Mouse (Mus musculus) embryonic facial prominence, embryonic 13.5 days (tissue): ENCODE results near the gene Abhd13. TPM values are rescaled to one million over a fixed set of nuclear protein-coding genes. Genes with fewer than 3 reads are reported as not detected.

Experiments
- ATAC-seq: fragments of 200-750 bp; cut with Nextera tagmentation; 2 replicates; pipeline ENCODE4 v1.8.0; 2017; ENCODE audit warnings: low read depth; ENCODE audit not compliant: insufficient number of reproducible peaks, insufficient read depth, low FRiP score, low TSS enrichment
- H3K27ac ChIP-seq: fragments of 300-500 bp; sonication (generic); 2 replicates; pipeline ENCODE4 v1.5.1; 2015; ENCODE audit warnings: moderate library complexity, mild to moderate bottlenecking, inconsistent platforms
- H3K27me3 ChIP-seq: fragments of 300-500 bp; sonication (generic); 2 replicates; pipeline ENCODE4 v1.6.1; 2015; ENCODE audit warnings: mild to moderate bottlenecking, inconsistent platforms
- H3K36me3 ChIP-seq: fragments of 300-500 bp; sonication (generic); 2 replicates; pipeline ENCODE4 v1.6.1; 2015; ENCODE audit warnings: mild to moderate bottlenecking, inconsistent platforms
- H3K4me1 ChIP-seq: fragments of 300-500 bp; sonication (generic); 2 replicates; pipeline ENCODE4 v1.6.1; 2015; ENCODE audit warnings: inconsistent platforms
- H3K4me2 ChIP-seq: fragments of 300-500 bp; sonication (generic); 2 replicates; pipeline ENCODE4 v1.6.1; 2015; ENCODE audit warnings: moderate library complexity, mild to moderate bottlenecking, inconsistent platforms
- H3K4me3 ChIP-seq: fragments of 300-500 bp; sonication (generic); 2 replicates; pipeline ENCODE4 v1.5.1; 2015; ENCODE audit warnings: mild to moderate bottlenecking, inconsistent platforms
- H3K9ac ChIP-seq: fragments of 300-500 bp; sonication (generic); 2 replicates; pipeline ENCODE4 v1.6.1; 2015; ENCODE audit warnings: mild to moderate bottlenecking, inconsistent platforms
- H3K9me3 ChIP-seq: fragments of 300-500 bp; sonication (generic); 2 replicates; pipeline ENCODE4 v1.6.1; 2016; ENCODE audit warnings: inconsistent platforms
- WGBS: fragments of 180-500 bp; shearing (Covaris S2); methylation state at CpG from one replicate; pipeline ENCODE4 v1.1.7; 2015; ENCODE audit warnings: mixed read lengths; 5-methylcytosine and 5-hydroxymethylcytosine counted together
- polyA plus RNA-seq: library from polyadenylated mRNA; unstranded; fragments of >200 nt; fragmentation: Nextera tagmentation; extraction: Ambion mirVana; gene quantifications from 2 replicates; pipeline ENCODE4 v1.2.1, GENCODE M21; 2015

Gene Abhd13
- polyA plus RNA-seq, 1 experiment from 2014 or later = 15.9 TPM

DNA sequence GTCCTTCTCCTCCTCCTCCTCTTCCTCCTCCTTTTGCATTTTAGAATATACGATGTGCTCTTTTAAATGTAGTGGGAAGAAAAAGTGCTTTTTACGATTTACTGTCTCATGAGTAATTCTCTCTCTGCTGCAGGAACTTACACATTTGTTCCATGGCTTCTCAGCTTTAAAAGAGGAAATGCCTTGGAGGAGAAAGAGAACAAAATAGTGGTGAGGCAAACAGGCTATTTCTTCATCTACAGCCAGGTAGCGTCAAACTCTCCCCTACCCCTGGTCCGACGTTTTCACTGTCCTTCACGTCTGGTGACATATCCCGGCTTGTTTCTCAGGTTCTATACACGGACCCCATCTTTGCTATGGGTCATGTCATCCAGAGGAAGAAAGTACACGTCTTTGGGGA, 53.7 kb downstream of the Abhd13 start:
- ATAC-seq = no peak
- no peaks in the 10 kb centered on the region for H3K36me3 ChIP-seq

DNA sequence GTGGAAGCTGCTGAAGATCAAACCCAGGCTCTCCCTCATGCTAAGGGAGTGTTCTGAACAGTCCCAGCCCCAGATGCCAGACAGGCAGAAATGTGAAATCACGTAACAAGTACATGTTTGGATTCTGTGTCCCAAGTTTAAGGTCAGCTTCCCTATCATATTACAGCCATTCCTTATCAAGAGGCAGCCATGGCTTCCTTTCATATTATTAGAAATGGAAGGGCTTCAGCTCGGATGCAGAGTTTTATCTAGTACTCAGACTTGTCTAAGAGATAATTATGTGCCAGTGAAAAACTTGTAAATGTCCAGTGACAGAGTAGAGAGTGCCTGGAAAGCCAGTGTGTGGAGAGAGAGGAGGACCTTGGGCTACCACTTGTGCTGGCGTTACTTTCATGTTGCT, 63.4 kb downstream of the Abhd13 start:
- 62% methylated on average over 3 of the region's 3 CpGs for WGBS
- no peak overlapping the region for H3K4me3 ChIP-seq
- no peaks in the 10 kb centered on the region for H3K4me1 ChIP-seq
- no peak for ATAC-seq
- H3K4me2 ChIP-seq = no peak overlapping the region
- no peak overlapping the region for H3K27ac ChIP-seq
- no peaks in the 10 kb centered on the region for H3K27me3 ChIP-seq
- H3K9me3 ChIP-seq = no peaks in the 10 kb centered on the region
- H3K36me3 ChIP-seq = no peaks in the 10 kb centered on the region
- no peak overlapping the region for H3K9ac ChIP-seq

More for the DNA sequence above, 53.7 kb downstream of the Abhd13 start:
- no peaks in the 10 kb centered on the region for H3K27me3 ChIP-seq
- no peak overlapping the region for H3K27ac ChIP-seq
- no peaks in the 10 kb centered on the region for H3K9me3 ChIP-seq
- no peak overlapping the region for H3K4me2 ChIP-seq
- WGBS = 81% methylated on average over 9 of the region's 9 CpGs
- no peaks in the 10 kb centered on the region for H3K4me1 ChIP-seq
- H3K4me3 ChIP-seq = no peak overlapping the region
- H3K9ac ChIP-seq = no peak overlapping the region

Other genes starting within 250 kb of the Abhd13 start
- gene Fam155a, start 206.5 kb upstream of the Abhd13 start, polyA plus RNA-seq = 1.0 and 1.1 TPM in 2 replicates
- not detected in 2 replicates for gene Gm10217, start 113.5 kb upstream of the Abhd13 start, polyA plus RNA-seq
- gene Lig4, start within 50 bp of the Abhd13 start, polyA plus RNA-seq = 6.0 and 7.0 TPM in 2 replicates
- gene Tnfsf13b, start 28.8 kb downstream of the Abhd13 start, polyA plus RNA-seq = 0.10 and 0.27 TPM in 2 replicates
- gene Myo16, start 176.2 kb downstream of the Abhd13 start, polyA plus RNA-seq = 0.17 and 0.46 TPM in 2 replicates